Mouse (Mus musculus): Measurements from ENCODE around the gene Gss.
"Not testable (repeated sequence)": the region's sequence is repeated elsewhere in the genome, so short reads cannot be mapped to it uniquely, and the experiment has no call there.

Gene Gss

DNA sequence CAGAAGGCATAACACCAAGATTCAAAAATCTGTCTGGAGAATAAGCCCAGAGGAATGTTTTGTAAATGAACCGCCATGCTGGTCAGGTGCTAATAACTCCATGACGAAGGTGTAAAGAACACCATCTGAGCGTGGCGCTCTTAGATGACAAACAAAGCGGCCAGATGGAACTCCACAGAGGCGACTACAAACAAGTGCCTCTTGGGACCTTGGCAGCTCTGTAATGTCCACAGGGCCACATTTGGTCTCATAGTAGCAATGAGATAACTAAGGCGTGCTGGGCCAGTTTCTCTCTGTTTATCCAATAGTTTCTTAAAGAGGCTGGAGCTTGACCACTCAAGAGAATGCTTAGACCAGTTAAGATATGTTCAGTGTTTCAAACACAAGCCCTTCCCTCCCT, 18.6 kb downstream of the Gss start:
- no peak for DNase-seq (ENCODE audit: low spot score)

DNA sequence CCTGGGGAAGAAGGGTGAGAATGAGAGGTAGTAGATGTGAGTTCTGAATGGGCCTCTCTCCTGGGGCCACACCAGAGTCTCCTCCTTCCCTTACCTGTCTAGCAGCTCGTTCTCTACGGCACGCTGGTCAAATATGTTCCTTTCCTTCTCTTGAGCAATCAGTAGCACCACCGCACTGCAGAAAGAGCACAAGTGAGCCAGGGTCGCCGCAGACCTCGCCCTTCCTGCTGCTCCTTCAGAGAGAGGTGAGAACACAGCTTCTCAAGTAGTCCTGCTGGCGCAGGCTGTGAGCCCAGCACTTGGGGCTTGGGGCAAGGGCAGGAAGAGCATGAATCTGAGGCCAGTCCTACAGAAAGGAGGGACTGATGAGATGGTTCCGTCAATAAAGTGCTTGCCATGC, 19.6 kb downstream of the Gss start:
- DNase-seq (ENCODE audit: low spot score): no peak

DNA sequence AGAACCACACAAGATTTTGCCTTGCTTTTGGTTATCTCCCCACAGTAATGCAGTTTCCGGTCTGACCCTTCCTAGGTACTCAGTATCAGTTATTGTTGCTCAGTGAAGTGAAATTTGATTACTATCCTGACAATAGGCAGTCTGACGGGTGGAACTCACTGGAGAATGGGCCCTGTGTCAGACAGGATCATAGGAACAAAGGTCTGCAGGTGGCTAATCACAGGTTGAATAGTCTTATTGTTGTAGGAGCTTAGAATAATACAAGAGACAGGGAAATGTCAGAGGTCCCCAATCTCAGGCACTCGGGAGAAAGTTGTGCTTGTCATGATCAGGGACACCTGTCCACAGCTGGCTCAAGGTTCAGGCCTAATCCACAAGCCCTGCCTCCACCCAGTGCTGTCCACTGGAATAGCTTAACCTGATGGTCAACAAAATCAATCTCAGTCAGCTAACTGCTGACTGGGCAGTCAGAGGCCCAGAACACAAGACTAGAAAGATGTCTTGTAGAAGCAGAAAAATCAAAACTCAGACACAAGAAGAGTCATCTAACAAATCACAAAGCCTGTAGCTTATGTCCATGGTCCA, 23.3 kb downstream of the Gss start:
- DNase-seq (ENCODE audit: low spot score): no peak

DNA sequence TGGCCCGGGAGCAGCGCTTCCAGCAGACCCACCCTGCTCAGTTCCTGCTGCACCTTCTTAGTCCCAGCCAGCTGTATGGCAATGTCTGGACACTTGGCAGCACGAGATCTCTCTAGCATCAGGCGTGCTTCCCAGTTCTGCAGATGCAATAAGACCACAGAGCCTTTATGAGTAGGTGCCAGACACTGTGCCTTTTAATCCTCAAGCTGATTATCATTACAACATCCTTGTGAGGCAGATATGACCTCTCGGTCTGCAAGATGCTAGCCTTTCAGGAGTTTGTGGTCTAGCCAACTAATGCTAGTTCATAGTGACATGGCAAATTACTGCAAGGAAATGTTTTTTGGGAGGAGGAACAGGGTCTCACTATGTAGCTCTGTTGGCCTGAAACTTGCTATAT, 24.9 kb downstream of the Gss start:
- DNase-seq (ENCODE audit: low spot score): no peak

DNA sequence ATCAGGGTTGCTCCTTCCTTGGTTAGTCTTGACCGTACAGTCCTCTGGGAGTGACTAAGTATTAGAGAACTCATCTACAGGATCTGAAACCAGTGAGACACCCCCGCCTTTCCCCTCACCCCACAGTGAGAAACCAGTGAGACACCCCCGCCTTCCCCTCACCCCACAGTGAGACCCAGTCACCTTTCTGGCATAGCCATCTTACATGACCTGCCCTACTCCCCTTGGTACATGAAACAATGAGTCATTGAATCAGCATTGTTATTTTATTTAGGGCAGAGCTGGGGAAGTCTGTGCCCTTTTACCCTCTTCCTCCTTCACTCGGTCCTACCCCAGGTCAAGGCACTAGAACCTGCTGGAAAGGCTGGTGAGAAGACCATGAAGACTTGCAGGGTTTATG, 29.7 kb downstream of the Gss start:
- no peak for DNase-seq (ENCODE audit: low spot score)

DNA sequence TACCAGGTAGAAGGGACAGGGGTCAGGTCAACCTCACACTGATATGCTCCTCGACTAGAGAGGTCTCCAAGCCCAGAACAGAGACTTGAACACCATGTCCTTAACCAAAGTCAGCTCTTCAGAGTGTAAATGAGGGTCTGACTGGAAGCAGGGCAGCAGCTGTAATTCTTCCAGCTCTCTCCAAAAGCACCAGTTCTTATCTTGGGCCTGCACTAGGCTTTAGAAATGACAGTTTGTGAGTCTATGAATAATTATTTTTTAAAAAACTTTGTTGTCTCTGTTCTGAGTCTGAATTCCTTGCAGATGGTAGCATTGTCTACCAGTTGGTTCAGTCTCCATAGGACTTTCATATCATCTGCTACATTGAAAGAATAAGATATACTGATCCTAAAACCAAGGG, 30.4 kb downstream of the Gss start:
- no peak for DNase-seq (ENCODE audit: low spot score)

DNA sequence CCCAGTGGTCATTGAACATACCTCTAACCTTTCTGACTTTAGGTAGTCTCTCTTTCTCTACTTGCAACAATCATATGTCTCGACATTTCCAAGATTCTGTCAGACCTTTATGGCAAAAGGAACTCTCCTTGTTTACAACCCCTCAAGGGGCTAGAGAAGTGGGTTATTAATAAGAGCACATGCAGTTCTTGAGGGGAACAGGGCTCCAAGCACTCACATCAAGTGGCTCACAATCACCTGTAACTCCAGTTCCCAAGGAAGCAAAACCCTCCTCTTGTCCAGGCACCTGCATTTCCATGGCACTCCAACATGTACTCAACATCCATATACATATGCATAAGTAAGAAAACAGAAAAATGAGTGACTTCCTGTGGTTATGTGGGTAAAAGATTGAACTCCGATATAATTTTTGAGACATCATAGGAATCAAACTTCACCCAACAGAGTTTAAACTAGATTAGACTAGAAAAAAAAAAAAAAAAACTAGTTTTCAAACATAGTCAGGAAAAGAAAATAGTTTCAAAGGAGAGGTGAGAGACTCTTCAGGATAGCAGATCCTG, 38.1 kb downstream of the Gss start:
- DNase-seq (ENCODE audit: low spot score): no peak

DNA sequence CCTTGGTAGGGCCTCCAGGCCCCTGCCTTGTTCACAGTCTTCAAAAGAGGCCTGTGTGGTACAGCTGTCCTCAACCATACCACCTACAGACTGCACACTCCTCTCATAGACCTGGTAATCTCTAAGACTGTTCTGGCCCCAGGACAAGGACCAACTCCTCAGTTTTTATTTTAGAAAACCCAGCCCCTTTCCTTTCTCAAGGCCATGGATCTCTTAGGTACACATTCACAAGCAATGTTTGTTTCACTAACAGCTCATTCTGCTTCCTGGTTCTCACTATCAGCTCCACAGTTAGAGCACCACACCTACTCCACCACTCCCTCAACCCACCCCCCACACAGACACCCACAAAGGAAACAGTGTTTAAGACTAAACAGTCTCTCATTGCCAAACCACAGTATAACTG, 39.7 kb downstream of the Gss start:
- DNase-seq (ENCODE audit: low spot score): peak; percentile 46

DNA sequence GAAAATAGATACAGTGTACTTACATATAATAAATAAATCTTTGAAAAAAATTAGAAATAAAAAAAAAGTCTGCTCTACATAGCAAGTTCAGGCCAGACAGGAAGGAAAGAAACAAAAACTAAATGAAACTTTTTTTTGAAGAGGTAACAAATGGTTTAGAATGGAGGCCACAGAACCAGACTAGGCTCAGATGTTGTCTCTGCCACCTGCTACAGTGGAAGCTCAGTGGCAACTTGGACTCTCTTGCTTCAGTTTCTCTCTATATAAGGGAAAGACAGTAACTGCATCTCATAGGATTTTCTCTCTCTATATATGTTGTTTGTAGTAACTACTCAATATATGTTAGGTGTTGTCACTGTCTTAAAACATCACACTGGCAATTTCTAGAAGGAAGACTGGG, 40.3 kb downstream of the Gss start:
- DNase-seq (ENCODE audit: low spot score): no peak

DNA sequence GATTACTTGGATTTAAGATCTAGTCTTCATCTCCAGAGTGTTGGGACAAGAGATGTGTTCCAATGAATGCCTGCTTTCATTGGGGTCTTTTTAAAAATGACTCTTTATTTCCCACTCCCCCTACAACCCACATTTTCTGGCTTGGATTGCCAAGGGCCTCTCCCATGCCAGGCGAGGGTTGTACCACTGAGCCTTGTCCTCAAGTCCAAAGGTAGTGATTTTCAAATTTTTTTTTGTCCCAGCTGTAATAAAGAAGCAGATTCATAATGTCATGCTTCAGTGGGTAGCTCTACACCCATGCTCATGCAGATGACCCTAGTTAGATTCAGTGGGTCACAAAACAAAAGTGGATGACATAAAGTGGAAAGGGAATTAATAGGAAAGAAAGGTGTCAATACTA, 45.7 kb downstream of the Gss start:
- no peak for DNase-seq (ENCODE audit: low spot score)

DNA sequence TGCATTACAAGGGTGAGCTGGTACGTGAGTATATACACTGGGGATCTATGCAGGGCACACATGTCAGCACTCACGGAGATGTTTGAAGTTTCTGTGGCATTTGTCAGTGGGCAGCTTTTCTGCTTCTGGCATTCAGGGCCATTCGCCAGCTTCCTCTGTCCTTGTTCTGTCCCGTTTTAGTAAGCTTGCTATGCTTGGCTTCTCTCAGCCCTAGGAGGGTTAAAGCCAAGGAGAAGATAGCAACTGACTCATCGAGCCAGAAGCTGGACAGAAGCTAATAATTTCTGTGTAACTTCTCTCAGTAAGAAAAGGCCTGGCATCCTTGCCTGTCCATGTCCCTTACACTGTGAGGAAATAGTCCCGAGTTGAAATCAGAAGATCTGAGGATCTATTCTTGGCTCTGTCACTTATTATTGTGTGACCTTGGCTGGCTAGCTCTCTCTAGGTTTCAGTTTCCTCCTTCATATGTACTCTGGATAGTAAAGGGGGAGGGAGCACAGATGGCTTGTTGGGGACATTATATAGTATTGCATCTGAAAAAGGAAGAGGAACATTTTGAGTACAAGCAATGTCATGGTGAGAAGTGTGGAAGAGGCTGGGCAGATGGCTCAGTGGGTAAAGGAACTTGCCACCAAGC, 51.7 kb downstream of the Gss start:
- DNase-seq (ENCODE audit: low spot score): no peak

DNA sequence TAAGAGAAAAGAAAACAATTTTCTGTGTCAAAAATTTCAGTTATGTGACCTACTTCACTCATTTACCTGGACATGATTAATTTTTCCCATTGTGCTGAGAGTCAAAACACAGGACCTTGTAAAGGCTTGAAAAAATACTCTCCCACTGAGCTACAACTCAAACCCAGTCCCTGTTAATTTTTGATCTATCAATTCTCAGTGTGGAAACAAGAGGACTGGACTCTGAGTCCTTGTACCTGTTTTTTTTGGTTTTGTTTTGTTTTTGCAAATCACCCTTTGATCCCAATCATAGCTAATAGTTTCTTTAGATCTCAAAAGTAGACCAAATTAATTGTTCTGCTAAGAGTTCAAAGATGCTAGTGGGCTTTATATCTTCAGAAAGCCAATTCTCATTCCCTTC, 52.9 kb downstream of the Gss start:
- DNase-seq (ENCODE audit: low spot score): no peak

DNA sequence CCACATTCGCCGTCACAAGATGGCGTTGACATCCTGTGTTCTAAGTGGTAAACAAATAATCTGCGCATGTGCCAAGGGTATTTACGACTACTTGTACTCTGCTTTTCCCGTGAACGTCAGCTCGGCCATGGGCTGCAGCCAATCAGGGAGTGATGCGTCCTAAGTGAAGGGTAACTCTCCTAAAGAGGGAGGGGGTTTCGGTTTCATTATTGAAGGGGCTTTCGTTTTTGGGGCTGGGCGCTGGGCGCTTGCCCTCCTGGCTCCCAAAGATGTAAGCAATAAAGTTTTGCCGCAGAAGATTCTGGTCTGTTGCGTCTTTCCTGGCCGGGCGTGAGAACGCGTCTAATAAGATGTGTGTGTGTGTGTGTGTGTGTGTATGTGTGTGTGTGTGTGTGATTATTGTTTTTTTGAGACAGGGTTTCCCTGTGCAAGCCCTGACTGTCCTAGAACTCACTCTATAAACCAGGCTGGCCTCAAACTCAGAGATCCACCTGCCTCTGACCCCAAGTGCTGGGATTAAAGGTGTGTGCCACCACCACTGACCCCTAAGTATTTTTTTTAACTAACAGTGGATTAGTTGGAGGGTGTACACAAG, 54.0 kb downstream of the Gss start:
- DNase-seq (ENCODE audit: low spot score): not testable (repeated sequence)

DNA sequence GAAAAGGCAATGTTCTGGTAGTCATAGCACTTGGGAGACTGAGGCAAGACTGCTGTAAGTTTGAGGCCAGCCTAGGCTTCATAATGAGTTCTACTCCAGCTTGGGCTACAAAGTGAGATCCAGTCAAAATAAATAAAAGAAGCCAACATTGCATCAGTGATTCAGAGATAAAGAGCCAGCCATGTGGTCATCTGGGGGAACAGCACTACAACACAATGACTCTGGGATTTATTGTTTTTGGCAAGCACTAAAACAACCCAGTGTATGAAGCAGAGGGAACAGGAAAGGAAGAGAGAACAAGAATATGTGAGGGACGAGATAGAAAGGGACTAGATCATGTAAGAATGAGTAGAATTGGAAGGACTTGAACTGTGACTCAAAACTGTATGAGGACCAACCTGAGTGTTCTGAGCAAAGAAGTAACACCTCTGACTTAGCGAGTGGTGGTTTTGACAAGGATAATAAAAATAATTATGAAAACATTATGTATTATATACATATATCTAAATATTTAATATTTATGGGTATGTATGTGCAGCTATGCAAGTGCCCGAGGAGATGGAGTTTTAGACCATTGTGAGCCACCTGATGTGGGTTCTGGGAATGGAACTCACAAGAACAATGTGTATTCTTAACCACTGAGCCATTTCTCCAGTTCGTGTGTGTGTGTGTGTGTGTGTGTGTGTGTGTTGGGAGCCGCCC, 54.7 kb downstream of the Gss start:
- DNase-seq (ENCODE audit: low spot score): no peak

DNA sequence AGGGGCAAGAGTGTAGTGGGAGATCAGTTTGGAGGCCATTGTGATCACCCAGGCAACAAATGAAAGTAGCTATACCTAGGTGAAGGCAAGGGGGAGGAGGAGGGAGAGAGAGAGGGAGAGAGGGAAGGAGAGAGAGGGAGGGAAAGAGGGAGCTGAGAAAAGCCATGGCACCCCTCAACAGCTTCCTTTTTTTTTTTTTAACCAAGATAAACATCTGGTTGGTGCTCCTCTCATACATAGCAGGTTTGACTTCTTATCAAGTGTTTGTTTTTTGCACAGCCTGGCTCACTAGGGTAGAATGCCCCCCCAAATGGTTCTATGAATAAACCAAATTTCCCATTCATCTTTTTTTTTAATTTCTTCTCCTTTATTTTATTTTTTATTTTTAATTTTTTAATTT, 56.3 kb downstream of the Gss start:
- no peak for DNase-seq (ENCODE audit: low spot score)

DNA sequence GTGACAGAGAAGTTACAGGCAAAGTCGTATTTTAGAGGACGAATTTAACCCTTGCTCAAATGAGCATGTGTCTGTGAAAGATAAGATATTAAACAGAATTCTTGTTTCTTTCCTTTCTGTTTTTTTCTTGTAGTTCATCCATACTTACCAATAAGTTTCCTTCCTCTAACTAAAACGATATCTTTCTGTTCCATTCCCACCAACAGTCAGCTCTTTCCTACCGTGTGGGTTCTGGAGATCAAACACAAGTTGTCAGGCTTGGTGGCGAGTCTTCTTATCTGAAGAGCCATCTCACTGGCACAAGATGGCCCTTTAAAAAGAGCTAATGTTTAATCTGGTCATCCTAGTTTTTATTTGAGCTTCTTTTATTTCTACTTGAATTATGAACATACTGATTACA, 65.2 kb downstream of the Gss start:
- DNase-seq (ENCODE audit: low spot score): peak; percentile 53

DNA sequence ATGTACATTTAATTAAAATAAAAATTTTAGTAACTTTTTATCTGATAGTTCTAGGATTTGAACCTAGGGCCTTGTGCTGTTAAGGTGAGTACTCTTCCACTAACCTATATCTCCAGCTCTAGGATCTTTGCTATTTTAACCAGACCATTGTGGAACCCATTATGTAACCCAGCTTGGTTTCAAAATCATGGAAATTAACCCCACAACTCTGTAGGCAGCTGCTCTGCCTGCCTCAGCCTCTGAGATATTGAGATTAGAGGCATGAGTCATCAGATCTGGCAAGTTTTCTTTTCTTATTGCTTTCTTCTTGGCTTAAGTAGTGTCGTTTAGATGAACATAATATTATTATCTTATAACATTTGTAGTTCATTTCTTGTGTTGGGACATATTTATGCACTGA, 68.2 kb downstream of the Gss start:
- DNase-seq (ENCODE audit: low spot score): no peak

DNA sequence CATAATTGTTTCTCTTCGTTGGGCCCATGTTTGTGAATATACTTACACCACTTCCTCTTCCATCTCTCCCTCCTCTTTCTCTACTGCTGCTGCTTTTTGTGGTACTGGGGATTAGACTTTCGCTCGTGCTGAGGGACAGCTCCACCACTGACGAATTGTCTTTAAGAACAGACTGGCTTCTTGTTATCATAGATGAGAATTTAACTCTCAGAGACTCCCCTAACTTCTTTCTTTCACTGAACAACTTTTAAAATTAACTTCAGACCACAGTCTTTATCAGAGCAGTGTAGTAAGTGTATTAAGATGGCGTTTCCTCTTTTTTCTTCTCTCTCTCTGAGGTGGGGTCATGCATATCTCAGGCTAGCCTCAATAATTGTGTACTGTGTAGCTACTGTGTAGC, 68.9 kb downstream of the Gss start:
- DNase-seq (ENCODE audit: low spot score): no peak

DNA sequence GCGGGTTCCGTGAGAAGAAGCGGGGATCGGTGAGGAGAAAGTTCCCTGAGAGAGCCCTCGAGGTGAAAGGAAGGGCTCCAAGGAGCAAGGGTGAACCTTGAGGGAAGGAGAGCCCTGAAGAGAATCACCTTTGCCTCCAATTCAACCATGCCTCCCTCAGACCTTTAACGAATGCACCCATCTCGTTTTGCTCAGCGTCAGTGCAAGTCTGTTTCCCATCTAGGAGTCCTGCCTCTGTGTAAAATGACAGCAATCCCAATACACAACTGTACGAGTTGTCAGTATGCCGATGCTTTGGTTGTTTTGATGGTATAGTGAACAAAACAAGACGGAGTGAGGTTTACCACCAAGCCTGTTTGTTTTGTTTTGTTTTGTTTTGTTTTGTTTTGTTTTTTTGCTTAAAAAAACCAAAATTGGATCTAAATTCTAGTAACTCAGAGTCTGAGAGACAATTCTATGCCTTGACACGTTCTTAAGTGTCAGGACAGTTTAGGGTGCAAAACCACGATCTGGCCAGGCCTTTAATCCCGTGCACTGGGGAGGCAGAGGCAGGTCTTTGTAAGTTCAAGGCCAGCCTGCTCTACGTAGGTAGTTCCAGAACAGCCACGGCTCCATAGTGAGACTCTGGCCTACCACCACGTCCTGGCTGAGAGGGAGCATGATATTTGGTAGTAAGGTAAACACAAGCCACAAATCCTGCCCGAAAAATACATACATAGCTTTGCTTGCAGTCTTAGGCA, 73.9 kb downstream of the Gss start:
- peak; percentile 50 for DNase-seq (ENCODE audit: low spot score)

DNA sequence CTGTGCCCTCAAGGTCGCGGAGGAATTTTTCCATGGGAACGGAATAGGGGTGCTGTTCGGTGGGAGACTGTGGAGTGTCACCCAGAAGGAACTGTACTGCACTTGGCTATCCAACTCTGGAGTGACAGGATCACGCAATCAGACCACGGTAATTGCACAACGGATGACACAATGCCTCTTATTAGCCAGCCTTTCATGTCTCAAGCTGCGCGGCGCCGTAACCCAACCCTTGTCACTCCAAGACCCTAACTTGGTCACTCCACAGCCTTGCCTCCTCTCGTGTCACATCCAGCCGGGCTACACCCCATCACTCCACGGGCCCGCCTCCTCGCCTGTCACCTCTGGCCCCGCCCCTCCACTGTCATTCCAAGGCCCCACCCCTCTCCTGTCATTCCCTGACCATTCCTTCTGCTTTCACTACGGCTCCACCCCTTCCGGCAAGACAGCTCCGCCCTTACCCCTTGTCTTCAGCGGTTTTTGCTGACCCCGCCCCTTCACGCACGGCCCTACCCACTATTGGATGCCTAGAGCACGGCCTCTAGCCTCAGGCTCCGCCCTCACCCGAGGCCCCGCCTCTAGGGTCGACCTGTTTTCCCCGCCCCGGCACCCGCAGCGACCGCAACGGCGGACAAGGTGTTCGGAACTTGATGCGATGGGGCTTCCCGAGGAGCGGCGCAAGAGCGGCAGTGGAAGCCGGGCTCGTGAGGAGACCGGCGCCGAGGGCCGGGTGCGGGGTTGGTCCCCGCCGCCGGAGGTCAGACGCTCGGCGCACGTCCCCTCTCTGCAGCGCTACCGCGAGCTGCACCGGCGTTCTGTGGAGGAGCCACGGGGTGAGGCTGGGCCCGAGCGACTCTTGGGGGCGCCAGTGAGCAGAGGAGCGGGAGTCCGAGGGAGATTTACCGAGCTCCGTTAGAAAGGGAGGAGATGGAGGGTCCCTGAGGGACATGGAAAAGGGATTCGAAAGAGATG, 74.9 kb downstream of the Gss start, which contains the start of the genes Acss2 and Ggt7:
Acss2 (plus strand) TSS at position 494 of the 969 bp plus-strand sequence.
Ggt7 (minus strand) TSS at position 783 of the 969 bp plus-strand sequence.
- DNase-seq (ENCODE audit: low spot score): peak; percentile 98

DNA sequence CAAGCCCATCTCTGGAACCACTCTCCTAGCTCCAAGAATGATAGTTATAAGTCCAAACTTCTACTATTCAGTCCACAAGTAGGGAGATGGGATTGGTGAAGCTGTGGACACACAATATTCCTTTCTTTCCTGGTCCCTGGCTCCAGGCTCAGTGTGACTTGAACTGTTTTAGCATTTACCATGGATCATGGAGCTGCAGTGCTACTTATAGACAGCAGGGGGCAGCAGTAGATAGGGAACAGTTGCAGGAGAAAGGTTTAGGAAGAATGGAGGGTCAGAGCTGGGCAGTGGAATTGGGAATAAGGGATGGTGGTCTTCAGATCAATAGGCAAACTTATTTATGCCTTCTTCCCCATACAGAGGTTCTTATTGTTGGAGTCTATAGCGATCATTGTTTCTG, 76.7 kb downstream of the Gss start:
- DNase-seq (ENCODE audit: low spot score): no peak
